Mouse (Mus musculus) midbrain, embryonic 10.5 days (tissue): ENCODE measurements around the gene As3mt. TPM values are rescaled to one million over a fixed set of nuclear protein-coding genes. Genes with fewer than 3 reads are reported as not detected.
A peak's percentile ranks its signal among the peaks of the same experiment; 100 is the strongest.
"Not testable (repeated sequence)": the region's sequence is repeated elsewhere in the genome, so short reads cannot be mapped to it uniquely, and the experiment has no call there.

ENCODE experiments used
- DNase-seq: peaks from one replicate; pipeline ENCODE4 v3.0.0-alpha.2; 2017; ENCODE audit warnings: low spot score
- H3K27ac ChIP-seq: fragments of 300-500 bp; sonication (generic); replicated peaks from 2 replicates; pipeline ENCODE4 v1.5.1; 2016; ENCODE audit warnings: mild to moderate bottlenecking
- H3K27me3 ChIP-seq: fragments of 300-500 bp; sonication (generic); 2 replicates; pipeline ENCODE4 v1.6.1; 2016; ENCODE audit warnings: low read depth, mild to moderate bottlenecking; ENCODE audit not compliant: poor library complexity, severe bottlenecking
- H3K36me3 ChIP-seq: fragments of 300-500 bp; sonication (generic); 2 replicates; pipeline ENCODE4 v1.6.1; 2016; ENCODE audit warnings: mild to moderate bottlenecking, moderate library complexity
- H3K4me1 ChIP-seq: fragments of 300-500 bp; sonication (generic); 2 replicates; pipeline ENCODE4 v1.6.1; 2016
- H3K4me3 ChIP-seq: fragments of 300-500 bp; sonication (generic); 2 replicates; pipeline ENCODE4 v1.5.1; 2016; ENCODE audit warnings: mild to moderate bottlenecking, moderate library complexity
- H3K9me3 ChIP-seq: fragments of 300-500 bp; sonication (generic); replicated peaks from 2 replicates; pipeline ENCODE4 v1.6.1; 2016; ENCODE audit warnings: mild to moderate bottlenecking
- WGBS: fragments of 180-500 bp; shearing (Covaris S2); methylation state at CpG from one replicate; pipeline ENCODE4 v1.1.7; 2016; 5-methylcytosine and 5-hydroxymethylcytosine counted together
- polyA plus RNA-seq: library from polyadenylated mRNA; unstranded; fragments of >200 nt; fragmentation: Nextera tagmentation; extraction: Ambion mirVana; gene quantifications from 2 replicates; pipeline ENCODE4 v1.2.1, GENCODE M21; 2016

As3mt gene
- polyA plus RNA-seq, 1 experiment from 2014 or later = 30.0 TPM

DNA sequence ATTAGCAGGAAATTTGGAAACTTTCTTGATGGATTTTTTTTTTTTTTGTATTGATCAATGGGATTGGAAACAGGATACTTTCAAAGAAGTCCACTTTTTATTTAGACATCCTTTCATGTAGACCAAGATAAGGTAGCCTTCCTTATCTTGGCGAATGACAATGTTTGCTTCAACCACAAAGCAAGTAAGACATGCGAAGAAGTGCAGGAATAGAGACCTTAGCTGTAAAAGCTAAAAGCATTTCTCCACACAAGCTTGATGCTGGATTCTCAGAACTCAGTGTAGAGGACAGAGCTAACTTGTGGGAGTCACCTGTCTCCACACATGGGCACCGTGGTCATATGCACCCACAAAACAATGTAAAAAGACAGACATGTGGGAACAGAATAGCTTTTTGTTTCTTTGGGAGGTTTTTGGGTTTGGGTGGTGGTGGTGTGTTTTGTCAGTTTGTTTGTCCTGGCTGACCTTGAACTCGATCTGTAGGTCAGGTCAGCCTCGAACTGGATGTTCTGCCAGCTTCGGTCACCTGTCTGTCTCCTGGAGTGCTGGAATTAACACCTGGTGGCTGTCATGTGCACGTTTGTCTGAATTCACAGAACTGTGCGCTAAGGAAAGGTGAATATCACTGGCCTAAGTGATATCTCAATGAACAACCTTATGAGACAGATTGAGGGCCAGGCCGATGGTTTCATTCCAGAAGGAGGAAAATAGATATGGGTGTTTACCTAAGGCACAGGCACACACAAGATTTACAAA is 540 bp upstream of the As3mt start:
- WGBS = 78% methylated on average over 9 of the region's 9 CpGs
- Histone ChIP-seq H3K27me3 (peaks cover 15% of the 10 kb centered on the region), H3K4me3 (peak overlapping the region; percentile 61), H3K4me1 (peaks cover 16% of the 10 kb centered on the region), H3K9me3 (no peaks in the 10 kb centered on the region), H3K36me3 (peaks cover 14% of the 10 kb centered on the region), H3K27ac (0 out of 2 replicates have a peak overlapping the region, but pooled peaks have one; percentile 84)
- DNase-seq = no peak

- Histone ChIP-seq H3K27me3 (no peaks in the 10 kb centered on the region), H3K4me1 (peaks cover 16% of the 10 kb centered on the region), H3K9me3 (no peaks in the 10 kb centered on the region), H3K4me3 (no peak overlapping the region), H3K36me3 (peaks cover 18% of the 10 kb centered on the region), H3K27ac (no peak overlapping the region)
- DNase-seq = no peak
- WGBS = 88% methylated on average over 4 of the region's 4 CpGs
These were observed 3.4 kb downstream of the As3mt start for GRCm38 (mm10) chr19:46710614-46711013.

- Histone ChIP-seq H3K27ac (no peak overlapping the region), H3K4me3 (no peak overlapping the region), H3K36me3 (peaks cover 41% of the 10 kb centered on the region), H3K9me3 (peaks cover 6% of the 10 kb centered on the region; the same call in 1 of the 2 replicates), H3K27me3 (no peaks in the 10 kb centered on the region), H3K4me1 (no peaks in the 10 kb centered on the region)
- WGBS = 93% methylated on average over 8 of the region's 8 CpGs
- no peak for DNase-seq
These were observed 7.0 kb downstream of the As3mt start for GRCm38 (mm10) chr19:46714234-46714633.

- H3K36me3 ChIP-seq = peaks cover 39% of the 10 kb centered on the region
- H3K27me3 ChIP-seq = no peaks in the 10 kb centered on the region
- no peak overlapping the region for H3K27ac ChIP-seq
- H3K4me3 ChIP-seq = no peak overlapping the region
- H3K9me3 ChIP-seq = peaks cover 6% of the 10 kb centered on the region; the same call in 1 of the 2 replicates
- no peak for DNase-seq
- no peaks in the 10 kb centered on the region for H3K4me1 ChIP-seq
- 95% methylated on average over 8 of the region's 8 CpGs for WGBS
These were observed 7.8 kb downstream of the As3mt start for GRCm38 (mm10) chr19:46715016-46715415.

GRCm38 (mm10) chr19:46718150-46718549 is 10.9 kb downstream of the As3mt start:
- no peaks in the 10 kb centered on the region for H3K27me3 ChIP-seq
- 90% methylated on average over 4 of the region's 4 CpGs for WGBS
- peaks cover 6% of the 10 kb centered on the region; the same call in 1 of the 2 replicates for H3K9me3 ChIP-seq

DNA sequence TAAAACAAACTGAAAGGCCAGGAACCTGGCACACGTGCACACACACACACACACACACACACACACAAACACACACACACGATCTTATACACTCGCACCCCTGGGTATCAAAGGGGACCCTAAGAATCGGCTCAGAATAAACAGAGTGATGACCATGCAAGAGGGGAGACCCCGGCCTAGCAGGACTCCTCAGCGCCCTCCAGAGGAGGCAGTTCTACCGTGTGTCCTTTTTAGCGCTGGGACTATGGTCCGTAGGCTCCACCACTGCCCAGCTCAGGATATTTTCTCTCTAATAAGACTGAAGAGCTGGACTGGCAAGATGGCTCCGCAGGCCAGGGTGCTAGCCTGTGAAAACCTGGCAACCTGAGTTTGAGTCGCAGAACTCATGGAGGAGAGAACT is 17.2 kb downstream of the As3mt start:
- Histone ChIP-seq H3K27me3 (no peaks in the 10 kb centered on the region), H3K4me1 (peaks cover 21% of the 10 kb centered on the region), H3K9me3 (no peaks in the 10 kb centered on the region), H3K4me3 (no peak overlapping the region), H3K36me3 (peaks cover 42% of the 10 kb centered on the region), H3K27ac (no peak overlapping the region)
- no peak for DNase-seq
- WGBS = 70% methylated on average over 11 of the region's 11 CpGs

More at GRCm38 (mm10) chr19:46718150-46718549, 10.9 kb downstream of the As3mt start:
- H3K36me3 ChIP-seq = peaks cover 51% of the 10 kb centered on the region
- no peak overlapping the region for H3K27ac ChIP-seq
- no peak overlapping the region for H3K4me3 ChIP-seq
- H3K4me1 ChIP-seq = no peaks in the 10 kb centered on the region
- no peak for DNase-seq

GRCm38 (mm10) chr19:46726142-46726541 is 18.9 kb downstream of the As3mt start:
- WGBS = 97% methylated on average over 8 of the region's 8 CpGs
- DNase-seq = no peak
- no peak overlapping the region for H3K27ac ChIP-seq

GRCm38 (mm10) chr19:46727140-46727736 is 20.0 kb downstream of the As3mt start:
- Histone ChIP-seq H3K9me3 (no peaks in the 10 kb centered on the region), H3K36me3 (peaks cover 21% of the 10 kb centered on the region; the same call in 1 of the 2 replicates), H3K27ac (peak overlapping the region; percentile 53; the same call in 1 of the 2 replicates), H3K4me1 (peaks cover 21% of the 10 kb centered on the region), H3K4me3 (no peak overlapping the region), H3K27me3 (no peaks in the 10 kb centered on the region)
- DNase-seq = peak; percentile 46
- 58% methylated on average over 8 of the region's 8 CpGs for WGBS

More at GRCm38 (mm10) chr19:46726142-46726541, 18.9 kb downstream of the As3mt start:
- Histone ChIP-seq H3K36me3 (peaks cover 28% of the 10 kb centered on the region), H3K27me3 (no peaks in the 10 kb centered on the region), H3K4me3 (no peak overlapping the region), H3K4me1 (peaks cover 21% of the 10 kb centered on the region), H3K9me3 (no peaks in the 10 kb centered on the region)

DNA sequence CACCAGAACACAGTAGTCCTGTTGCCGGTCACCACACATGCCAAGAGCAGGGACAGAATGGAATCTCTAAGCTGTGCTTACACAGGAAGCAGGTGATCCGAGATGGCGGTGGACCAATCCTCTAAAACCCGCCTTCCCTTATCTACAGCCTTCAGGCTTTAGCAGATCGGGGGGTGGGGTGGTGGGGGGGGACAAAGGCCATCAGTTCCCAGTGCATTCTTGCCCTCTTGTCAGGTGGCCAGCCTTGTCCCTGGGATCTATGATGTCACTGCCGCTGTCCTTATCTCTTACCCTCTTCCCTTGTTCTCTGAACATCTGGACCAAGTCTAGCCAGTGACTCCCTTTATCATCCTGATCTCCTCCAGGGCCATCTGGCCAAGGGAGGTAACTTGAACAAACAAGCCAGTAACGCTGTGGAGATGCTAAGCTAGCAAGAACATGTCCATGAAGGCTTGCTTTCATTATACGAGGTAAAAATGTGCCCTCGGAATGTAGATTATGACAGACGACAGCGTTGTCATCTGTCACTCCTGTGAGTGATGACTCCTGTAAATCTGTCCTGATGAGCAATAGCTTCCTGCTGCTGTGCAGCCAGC is 20.8 kb downstream of the As3mt start:
- Histone ChIP-seq H3K4me1 (peaks cover 21% of the 10 kb centered on the region), H3K4me3 (no peak overlapping the region), H3K27ac (peak overlapping the region; percentile 53; the same call in 1 of the 2 replicates), H3K36me3 (peaks cover 21% of the 10 kb centered on the region; the same call in 1 of the 2 replicates), H3K27me3 (no peaks in the 10 kb centered on the region), H3K9me3 (no peaks in the 10 kb centered on the region)
- DNase-seq = no peak
- 87% methylated on average over 11 of the region's 11 CpGs for WGBS

DNA sequence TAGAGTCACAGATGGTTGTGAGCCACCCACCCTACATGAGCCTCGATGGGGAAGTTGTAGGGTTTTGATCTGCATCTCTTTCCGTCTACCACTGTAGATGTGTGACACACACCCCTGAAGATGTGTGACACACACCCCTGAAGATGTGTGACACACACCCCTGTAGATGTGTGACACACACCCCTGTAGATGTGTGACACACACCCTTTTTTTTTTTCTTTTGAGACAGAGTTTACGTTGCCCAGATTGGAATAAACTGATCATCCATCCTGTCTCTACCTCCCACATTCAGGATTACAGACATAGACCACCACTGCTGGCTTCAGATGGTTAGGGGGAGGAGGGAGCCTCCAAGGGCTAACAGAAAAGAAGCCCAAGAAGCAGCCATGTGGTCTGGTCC is 21.7 kb downstream of the As3mt start:
- DNase-seq = no peak
- no peaks in the 10 kb centered on the region for H3K27me3 ChIP-seq
- H3K4me3 ChIP-seq = no peak overlapping the region
- peaks cover 21% of the 10 kb centered on the region for H3K4me1 ChIP-seq
- H3K9me3 ChIP-seq = no peaks in the 10 kb centered on the region
- peaks cover 25% of the 10 kb centered on the region; the same call in 1 of the 2 replicates for H3K36me3 ChIP-seq
- WGBS = 91% methylated on average over 3 of the region's 3 CpGs
- no peak overlapping the region for H3K27ac ChIP-seq

DNA sequence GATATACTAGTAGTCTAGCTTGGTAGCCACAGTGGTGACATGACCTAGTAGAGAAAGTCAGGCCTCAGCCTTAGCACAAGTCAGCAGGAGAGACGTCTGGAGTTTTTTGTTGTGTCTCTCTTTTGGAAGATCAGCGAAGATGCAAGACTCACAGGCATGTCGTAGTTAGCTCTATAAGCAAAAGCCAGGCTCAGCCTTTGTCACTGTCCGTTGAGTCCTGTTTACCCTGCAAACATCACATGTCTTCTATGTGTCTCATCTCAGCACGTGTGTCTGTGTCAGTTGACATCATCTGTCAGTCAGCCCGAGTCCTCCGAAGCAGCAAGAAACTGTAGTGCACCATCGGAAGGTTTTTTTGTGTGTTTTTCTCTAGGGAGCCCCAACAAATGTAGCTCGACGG is 24.1 kb downstream of the As3mt start:
- 91% methylated on average over 10 of the region's 10 CpGs for WGBS

GRCm38 (mm10) chr19:46732673-46733072 is 25.4 kb downstream of the As3mt start:
- not testable (repeated sequence) for H3K27me3 ChIP-seq, H3K27ac ChIP-seq, H3K9me3 ChIP-seq, H3K4me3 ChIP-seq, DNase-seq
- Histone ChIP-seq H3K4me1 (peaks cover 12% of the 10 kb centered on the region), H3K36me3 (peaks cover 10% of the 10 kb centered on the region; the same call in 1 of the 2 replicates)
- 94% methylated on average over 5 of the region's 5 CpGs for WGBS

More for the DNA sequence above, 24.1 kb downstream of the As3mt start:
- Histone ChIP-seq H3K27ac (no peak overlapping the region), H3K9me3 (no peaks in the 10 kb centered on the region), H3K4me3 (no peak overlapping the region), H3K4me1 (peaks cover 21% of the 10 kb centered on the region), H3K36me3 (peaks cover 12% of the 10 kb centered on the region; the same call in 1 of the 2 replicates), H3K27me3 (no peaks in the 10 kb centered on the region)
- no peak for DNase-seq
